Mouse (Mus musculus) MEL (cell line): Measurements from ENCODE around the gene Upk3b. TPM values are rescaled to one million over a fixed set of nuclear protein-coding genes. Genes with fewer than 3 reads are reported as not detected.

Experiments
- DNase-seq: peaks from one replicate; pipeline ENCODE4 v3.0.0; 2011; ENCODE audit warnings: low read depth, low spot score
- H3K27ac ChIP-seq: 2 replicates; pipeline ENCODE4 v1.5.1; 2012; ENCODE audit warnings: low read depth, mild to moderate bottlenecking, control low read depth, low read length, moderate library complexity; ENCODE audit not compliant: control insufficient read depth
- H3K27me3 ChIP-seq, 2 experiments: fragments of 150-350 bp in 1 of 2; sonication (generic) in 1 of 2; 2 replicates each; pipeline ENCODE4 v1.6.1; 2012; ENCODE audit warnings: low read length in 2 of 2, mild to moderate bottlenecking in 2 of 2, improper control_type of control experiment in 1 of 2, moderate library complexity in 1 of 2; ENCODE audit not compliant: insufficient read depth in 2 of 2, control insufficient read depth in 1 of 2
- H3K36me3 ChIP-seq, 2 experiments: 2 replicates each; pipeline ENCODE4 v1.6.1; 2012 to 2014; ENCODE audit warnings: low read length in 2 of 2, improper control_type of control experiment in 1 of 2, inconsistent platforms in 1 of 2, mild to moderate bottlenecking in 1 of 2; ENCODE audit not compliant: insufficient read depth in 2 of 2, control insufficient read depth in 1 of 2
- H3K4me1 ChIP-seq, 2 experiments: fragments of 150-350 bp in 1 of 2; sonication (generic) in 1 of 2; 2 replicates each; pipeline ENCODE4 v1.6.1; 2012; ENCODE audit warnings: low read length in 2 of 2, improper control_type of control experiment in 1 of 2, mild to moderate bottlenecking in 1 of 2; ENCODE audit not compliant: insufficient read depth in 2 of 2, control insufficient read depth in 1 of 2
- H3K4me3 ChIP-seq, 2 experiments: fragments of 150-350 bp in 1 of 2; sonication (generic) in 1 of 2; 2 replicates each; pipeline ENCODE4 v1.5.1; 2012; ENCODE audit warnings: low read depth in 2 of 2, low read length in 2 of 2, mild to moderate bottlenecking in 2 of 2, moderate library complexity in 2 of 2, control low read depth in 1 of 2, improper control_type of control experiment in 1 of 2; ENCODE audit not compliant: control insufficient read depth in 1 of 2, insufficient read depth in 1 of 2
- H3K79me2 ChIP-seq: 2 replicates; pipeline ENCODE4 v1.6.1; 2012; ENCODE audit warnings: mild to moderate bottlenecking, low read length, moderate library complexity; ENCODE audit not compliant: control insufficient read depth, poor library complexity, insufficient read depth
- H3K9ac ChIP-seq: 2 replicates; pipeline ENCODE4 v1.6.1; 2012; ENCODE audit warnings: low read depth, mild to moderate bottlenecking, control low read depth, low read length, moderate library complexity; ENCODE audit not compliant: control insufficient read depth, poor library complexity, severe bottlenecking
- H3K9me3 ChIP-seq: fragments of 150-350 bp; sonication (generic); replicated peaks from 2 replicates; pipeline ENCODE4 v1.6.1; 2012; ENCODE audit warnings: mild to moderate bottlenecking, low read length, improper control_type of control experiment, moderate library complexity; ENCODE audit not compliant: insufficient read depth
- BHLHE40 ChIP-seq: IDR thresholded peaks from 2 replicates; pipeline ENCODE4 v1.6.1; 2012; ENCODE audit warnings: low read depth, mild to moderate bottlenecking, inconsistent platforms, low read length, improper control_type of control experiment, borderline replicate concordance
- CTCF ChIP-seq, 3 experiments: IDR thresholded peaks in 2 of 3; conservative IDR thresholded peaks in 1 of 3; 2 replicates each; pipeline ENCODE4 v1.5.1; 2011 to 2012; ENCODE audit warnings: low read length in 3 of 3, low read depth in 2 of 3, mild to moderate bottlenecking in 2 of 3, improper control_type of control experiment in 1 of 3, inconsistent platforms in 1 of 3, mixed read lengths in 1 of 3, moderate library complexity in 1 of 3; ENCODE audit not compliant: control insufficient read depth in 1 of 3, insufficient read depth in 1 of 3, poor library complexity in 1 of 3, severe bottlenecking in 1 of 3
- EP300 ChIP-seq, 2 experiments: IDR thresholded peaks; 2 replicates each; pipeline ENCODE4 v1.6.1; 2011; ENCODE audit warnings: improper control_type of control experiment in 2 of 2, low read length in 2 of 2, low read depth in 1 of 2, mild to moderate bottlenecking in 1 of 2
- ETS1 ChIP-seq: IDR thresholded peaks from 2 replicates; pipeline ENCODE4 v1.6.1; 2012; ENCODE audit warnings: low read depth, mild to moderate bottlenecking, inconsistent platforms, low read length, improper control_type of control experiment, moderate library complexity
- HCFC1 ChIP-seq: IDR thresholded peaks from 2 replicates; pipeline ENCODE4 v1.6.1; 2012; ENCODE audit warnings: low read depth, mild to moderate bottlenecking, inconsistent platforms, low read length, improper control_type of control experiment, moderate library complexity
- MAX ChIP-seq: IDR thresholded peaks from 2 replicates; pipeline ENCODE4 v1.6.1; 2011; ENCODE audit warnings: low read length, improper control_type of control experiment
- MEF2A ChIP-seq: IDR thresholded peaks from 2 replicates; pipeline ENCODE4 v1.6.1; 2014; ENCODE audit warnings: low read depth, mild to moderate bottlenecking, inconsistent platforms, low read length, improper control_type of control experiment; ENCODE audit not compliant: poor library complexity, insufficient replicate concordance, severe bottlenecking; ENCODE audit errors: extremely low read depth
- MYB ChIP-seq: IDR thresholded peaks from 2 replicates; pipeline ENCODE4 v1.6.1; 2011; ENCODE audit warnings: mild to moderate bottlenecking, low read depth, low read length, improper control_type of control experiment
- MYC ChIP-seq: IDR thresholded peaks from 2 replicates; pipeline ENCODE4 v1.6.1; 2011; ENCODE audit warnings: low read depth, mild to moderate bottlenecking, low read length, improper control_type of control experiment, moderate library complexity
- NELFE ChIP-seq: IDR thresholded peaks from 2 replicates; pipeline ENCODE4 v1.6.1; 2011; ENCODE audit warnings: low read depth, low read length, improper control_type of control experiment
- NRF1 ChIP-seq: IDR thresholded peaks from 2 replicates; pipeline ENCODE4 v1.6.1; 2014; ENCODE audit warnings: low read depth, mild to moderate bottlenecking, inconsistent platforms, low read length, improper control_type of control experiment, moderate library complexity; ENCODE audit not compliant: poor library complexity, insufficient read depth, severe bottlenecking
- POLR2AphosphoS2 ChIP-seq: IDR thresholded peaks from 2 replicates; pipeline ENCODE4 v1.6.1; 2011; ENCODE audit warnings: low read length, improper control_type of control experiment
- POLR2AphosphoS5 ChIP-seq: IDR thresholded peaks from 2 replicates; pipeline ENCODE4 v1.6.1; 2012; ENCODE audit warnings: low read depth, borderline replicate concordance, mild to moderate bottlenecking, inconsistent platforms, low read length, moderate library complexity, mixed read lengths
- RAD21 ChIP-seq: IDR thresholded peaks from 2 replicates; pipeline ENCODE4 v1.6.1; 2011; ENCODE audit warnings: mild to moderate bottlenecking, low read depth, low read length, improper control_type of control experiment
- RCOR1 ChIP-seq: IDR thresholded peaks from 2 replicates; pipeline ENCODE4 v1.6.1; 2012; ENCODE audit warnings: low read depth, mild to moderate bottlenecking, inconsistent platforms, low read length, improper control_type of control experiment
- SIN3A ChIP-seq: IDR thresholded peaks from 2 replicates; pipeline ENCODE4 v1.6.1; 2012; ENCODE audit warnings: low read length, improper control_type of control experiment, inconsistent platforms
- TAL1 ChIP-seq: IDR thresholded peaks from 2 replicates; pipeline ENCODE4 v1.6.1; 2012; ENCODE audit warnings: mild to moderate bottlenecking, inconsistent platforms, low read length, moderate library complexity, mixed read lengths
- TCF12 ChIP-seq: IDR thresholded peaks from 2 replicates; pipeline ENCODE4 v1.6.1; 2014; ENCODE audit warnings: low read depth, mild to moderate bottlenecking, inconsistent platforms, low read length, improper control_type of control experiment, moderate library complexity
- UBTF ChIP-seq: IDR thresholded peaks from 2 replicates; pipeline ENCODE4 v1.6.1; 2012; ENCODE audit warnings: low read depth, mild to moderate bottlenecking, inconsistent platforms, low read length, improper control_type of control experiment, moderate library complexity, borderline replicate concordance; ENCODE audit not compliant: insufficient read depth
- USF1 ChIP-seq: IDR thresholded peaks from 2 replicates; pipeline ENCODE4 v1.6.1; 2014; ENCODE audit warnings: low read depth, mild to moderate bottlenecking, inconsistent platforms, low read length, improper control_type of control experiment, moderate library complexity
- ZC3H11A ChIP-seq: IDR thresholded peaks from 2 replicates; pipeline ENCODE4 v1.6.1; 2012; ENCODE audit warnings: low read depth, mild to moderate bottlenecking, inconsistent platforms, low read length, improper control_type of control experiment
- ZKSCAN1 ChIP-seq: IDR thresholded peaks from 2 replicates; pipeline ENCODE4 v1.6.1; 2012; ENCODE audit warnings: low read depth, mild to moderate bottlenecking, inconsistent platforms, low read length, improper control_type of control experiment, moderate library complexity
- polyA plus RNA-seq, 2 experiments: library from polyadenylated mRNA; stranded (reverse) in 1 of 2; unstranded in 1 of 2; fragments of >175 nt in 1 of 2; fragments of >200 nt in 1 of 2; gene quantifications; 2 replicates each; pipeline versions ENCODE4 v1.2.1 to v1.2.4; 2012; ENCODE audit warnings: low replicate concordance in 2 of 2, low read depth in 1 of 2; ENCODE audit not compliant: insufficient read length in 2 of 2, insufficient read depth in 1 of 2, missing spikeins in 1 of 2
- total RNA-seq: library from RNA; depleted of rRNA; stranded (reverse); fragments of 300-350 nt; gene quantifications from 2 replicates; pipeline ENCODE4 v1.2.3, GENCODE M21; 2012

The Upk3b gene
- total and polyA plus RNA-seq, 3 experiments, result not detected

- peak; percentile 19 for DNase-seq
- H3K4me1 ChIP-seq, result peaks cover 0 to 3% of the 10 kb centered on the region in 2 experiments; a peak in 1 of 4 replicates
These were observed 21.0 kb upstream of the Upk3b start for GRCm38 (mm10) chr5:136017262-136017661.

GRCm38 (mm10) chr5:136018726-136019125, 19.6 kb upstream of the Upk3b start:
- TF ChIP-seq ETS1 (no peak), UBTF (no peak), USF1 (no peak), EP300 (IDR thresholded peaks at IDR 0.05; ENCODE audit: low read depth in 1 of 2, low read length in 2 of 2) (no peak), TCF12 (no peak), HCFC1 (no peak), MYB (no peak), POLR2AphosphoS5 (no peak), ZC3H11A (no peak), POLR2AphosphoS2 (no peak), RCOR1 (no peak), RAD21 (no peak), MAX (no peak), NELFE (no peak), TAL1 (no peak), MYC (no peak), CTCF (IDR thresholded peaks at IDR 0.05 in 2 of 3, conservative IDR thresholded peaks at IDR 0.05 in 1 of 3; ENCODE audit: control insufficient read depth in 1 of 3, insufficient read depth in 1 of 3, low read depth in 2 of 3, low read length in 3 of 3, poor library complexity in 1 of 3, severe bottlenecking in 1 of 3) (no peak)
- H3K27me3 ChIP-seq, result no peaks in the 10 kb centered on the region
- no peaks in the 10 kb centered on the region for H3K36me3 ChIP-seq
- no peaks in the 10 kb centered on the region for H3K9me3 ChIP-seq
- no peaks in the 10 kb centered on the region for H3K79me2 ChIP-seq
- no peak for DNase-seq
- H3K27ac ChIP-seq, result no peak overlapping the region
- H3K4me1 ChIP-seq, result peaks cover 0 to 3% of the 10 kb centered on the region in 2 experiments; a peak in 1 of 4 replicates
- no peak overlapping the region for H3K9ac ChIP-seq
- H3K4me3 ChIP-seq, result no peak overlapping the region

More at GRCm38 (mm10) chr5:136017262-136017661, 21.0 kb upstream of the Upk3b start:
- TF ChIP-seq ZKSCAN1 (no peak), UBTF (no peak), SIN3A (no peak), NRF1 (no peak), BHLHE40 (no peak), POLR2AphosphoS2 (no peak), POLR2AphosphoS5 (no peak), MEF2A (no peak), RCOR1 (no peak)
- no peak overlapping the region for H3K4me3 ChIP-seq
- H3K9me3 ChIP-seq, result no peaks in the 10 kb centered on the region
- no peaks in the 10 kb centered on the region for H3K36me3 ChIP-seq
- no peaks in the 10 kb centered on the region for H3K27me3 ChIP-seq
- H3K9ac ChIP-seq, result no peak overlapping the region
- no peak overlapping the region for H3K27ac ChIP-seq
- H3K79me2 ChIP-seq, result no peaks in the 10 kb centered on the region
